Mouse (Mus musculus): Measurements from ENCODE around the gene Ppp1r27. TPM values are rescaled to one million over a fixed set of nuclear protein-coding genes. Genes with fewer than 3 reads are reported as not detected.

Gene Ppp1r27
- polyA plus RNA-seq, 1 experiment from 2014 or later: 8.5 TPM

DNA sequence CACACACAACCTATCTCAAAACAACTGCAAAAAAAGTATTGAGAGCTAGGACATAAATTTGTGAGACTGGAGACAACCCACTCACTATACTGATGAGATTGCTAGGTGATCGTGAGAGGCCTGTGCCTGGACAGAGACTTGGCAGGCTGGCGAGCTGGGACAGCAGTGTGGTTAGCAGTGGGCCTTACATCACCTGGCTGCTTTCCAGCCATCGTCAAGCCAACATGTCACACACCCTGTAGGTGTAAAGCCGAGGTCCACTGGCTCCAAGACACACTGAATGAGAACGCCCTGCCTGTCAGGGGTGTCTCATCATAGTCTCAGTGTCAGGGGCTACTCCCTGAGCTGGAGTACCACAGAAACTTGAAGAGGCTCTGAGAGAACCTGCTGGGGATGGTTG, 1.8 kb upstream of the Ppp1r27 start:
- ATAC-seq (replicated peaks; ENCODE audit: extremely low read depth, insufficient read depth, low FRiP score): no peak
- WGBS: 47% methylated on average over 5 of the region's 5 CpGs

DNA sequence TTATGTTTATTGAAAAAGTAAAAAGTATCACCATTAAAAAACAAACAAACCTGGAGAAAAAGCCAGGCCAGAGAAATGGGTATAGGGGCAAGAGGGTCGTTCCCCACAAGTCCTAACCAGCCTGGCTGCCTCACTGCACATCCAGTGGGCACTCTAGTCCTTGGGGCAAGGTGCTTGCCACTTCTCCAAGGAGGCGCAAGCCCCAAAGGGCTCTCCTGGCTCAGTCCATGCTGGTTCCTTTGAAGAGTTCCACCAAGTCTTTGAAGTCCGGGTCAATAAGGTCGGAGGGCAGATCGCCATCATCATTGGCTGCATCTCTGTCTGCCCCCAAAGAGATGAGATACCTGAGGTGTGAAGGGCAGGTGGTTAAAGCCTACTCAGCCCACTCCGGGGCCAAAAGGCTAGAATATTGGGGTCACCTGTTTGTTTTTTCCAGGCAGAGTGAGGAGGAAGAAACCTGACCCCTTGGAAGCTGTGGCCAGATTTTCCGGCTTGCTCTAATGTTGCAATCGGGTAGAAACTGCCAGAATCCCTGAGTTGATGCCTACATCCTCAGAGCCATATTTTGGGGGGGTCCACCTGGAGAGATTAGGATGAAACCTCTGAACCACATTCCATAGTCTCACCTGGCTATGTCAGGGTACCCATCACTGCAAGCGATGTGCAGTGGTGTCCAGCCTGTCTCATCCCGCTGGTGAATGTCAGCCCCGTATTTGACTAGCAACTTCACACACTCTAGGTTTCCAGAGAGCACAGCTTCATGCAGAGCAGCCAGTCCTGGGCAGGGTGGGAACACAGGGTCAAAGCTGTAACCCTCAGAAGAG, 734 bp downstream of the Ppp1r27 start:
- Histone ChIP-seq H3K4me1 (ENCODE audit: control insufficient read depth, insufficient read depth, low read length) (peaks cover 26% of the 10 kb centered on the region), H3K9ac (ENCODE audit: low read length) (peak overlapping the region; percentile 86), H3K9me3 (replicated peaks; ENCODE audit: control insufficient read depth, low read length) (no peaks in the 10 kb centered on the region), H3K27ac (ENCODE audit: low read length) (peak overlapping the region; percentile 69), H3K4me2 (ENCODE audit: low read depth, low read length) (peak overlapping the region; percentile 84), H3K4me3 (ENCODE audit: low read length) (peak overlapping the region; percentile 68), H3K36me3 (ENCODE audit: control insufficient read depth, insufficient read depth) (no peaks in the 10 kb centered on the region), H3K27me3 (ENCODE audit: control insufficient read depth, insufficient read depth, low read length) (no peaks in the 10 kb centered on the region)
- ATAC-seq (replicated peaks; ENCODE audit: extremely low read depth, insufficient read depth, low FRiP score): no peak
- 69% methylated on average over 11 of the region's 11 CpGs for WGBS

More for the DNA sequence above, 1.8 kb upstream of the Ppp1r27 start:
- no peaks in the 10 kb centered on the region for H3K27me3 ChIP-seq (ENCODE audit: control insufficient read depth, insufficient read depth, low read length)
- peaks cover 21% of the 10 kb centered on the region for H3K4me1 ChIP-seq (ENCODE audit: control insufficient read depth, insufficient read depth, low read length)
- no peaks in the 10 kb centered on the region for H3K9me3 ChIP-seq (replicated peaks; ENCODE audit: control insufficient read depth, low read length)
- no peak overlapping the region for H3K4me3 ChIP-seq (ENCODE audit: low read length)
- no peaks in the 10 kb centered on the region for H3K36me3 ChIP-seq (ENCODE audit: control insufficient read depth, insufficient read depth)
- no peak overlapping the region for H3K4me2 ChIP-seq (ENCODE audit: low read depth, low read length)
- no peak overlapping the region for H3K27ac ChIP-seq (ENCODE audit: low read length)
- H3K9ac ChIP-seq (ENCODE audit: low read length): no peak overlapping the region

DNA sequence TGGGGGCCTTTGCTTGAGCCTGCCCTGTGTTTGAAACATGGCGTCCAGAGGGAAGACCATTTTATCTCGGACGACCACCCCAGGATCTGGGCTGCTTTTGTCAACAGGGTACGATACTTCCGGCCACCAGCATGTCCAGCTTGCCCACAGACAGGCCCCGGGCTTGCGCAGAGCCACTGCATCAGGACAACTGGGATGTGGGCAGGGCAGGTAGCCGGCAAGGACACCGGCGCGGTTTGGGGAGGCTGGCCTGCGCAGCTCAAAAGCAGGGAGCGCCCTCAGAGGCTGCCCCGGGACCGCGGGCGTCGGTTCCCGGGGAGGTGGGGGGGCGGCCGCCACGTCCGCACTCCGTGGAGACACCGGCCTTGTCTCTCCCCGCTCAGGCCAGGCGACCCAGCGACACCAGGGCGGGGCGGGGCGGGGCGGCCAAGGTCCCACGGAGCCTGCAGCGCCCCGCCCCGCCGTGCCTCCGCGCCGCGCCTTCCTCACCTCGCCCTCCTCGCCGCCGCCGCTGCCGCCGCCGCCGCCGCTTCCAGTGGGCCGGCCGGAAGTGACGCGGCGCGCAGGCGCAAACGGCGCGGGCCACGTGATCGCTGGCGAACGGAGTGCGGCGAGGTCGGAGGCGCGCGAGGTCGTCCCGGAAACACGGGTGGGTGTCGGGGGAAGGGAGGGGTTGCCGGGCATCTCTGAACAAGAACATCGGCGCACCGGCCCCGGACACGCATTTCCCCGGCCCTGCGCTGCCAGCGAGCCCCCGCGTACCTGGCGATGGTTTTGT, 1.6 kb downstream of the Ppp1r27 start, which contains the start of gene Mcrip1:
Gene Mcrip1 (minus strand): TSS at position 560 of the 778 bp plus-strand sequence.
- Histone ChIP-seq H3K36me3 (ENCODE audit: control insufficient read depth, insufficient read depth) (peaks cover 4% of the 10 kb centered on the region), H3K9ac (ENCODE audit: low read length) (peak within 1 kb of the TSS; percentile 86), H3K27ac (ENCODE audit: low read length) (peak within 1 kb of the TSS; percentile 87), H3K4me1 (ENCODE audit: control insufficient read depth, insufficient read depth, low read length) (peaks cover 20% of the 10 kb centered on the region), H3K4me2 (ENCODE audit: low read depth, low read length) (peak within 1 kb of the TSS; percentile 84), H3K27me3 (ENCODE audit: control insufficient read depth, insufficient read depth, low read length) (no peaks in the 10 kb centered on the region), H3K9me3 (replicated peaks; ENCODE audit: control insufficient read depth, low read length) (no peaks in the 10 kb centered on the region), H3K4me3 (ENCODE audit: low read length) (peak within 1 kb of the TSS; percentile 68)
- under 1% methylated on average over 76 of the region's 87 CpGs for WGBS
- ATAC-seq (replicated peaks; ENCODE audit: extremely low read depth, insufficient read depth, low FRiP score): peak; percentile 89

DNA sequence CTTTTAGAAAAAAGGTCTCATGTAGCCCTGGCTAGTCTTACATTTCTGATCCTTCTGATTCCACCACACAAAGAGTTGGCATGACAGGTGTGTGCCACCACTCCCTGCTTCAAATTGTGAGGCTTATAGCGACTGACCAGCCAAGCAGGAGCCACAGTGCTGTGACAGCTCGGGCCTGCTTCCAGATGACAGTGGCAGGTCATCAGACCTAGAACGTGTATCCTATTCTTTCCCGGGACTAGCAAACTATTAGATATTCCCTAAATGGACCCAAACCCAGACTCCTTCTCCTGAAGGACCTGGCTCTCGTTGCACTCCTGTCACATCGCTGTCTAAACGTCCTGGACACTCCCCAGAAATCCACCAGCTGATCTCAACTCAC, 2.2 kb downstream of the Ppp1r27 start:
- WGBS: 14% methylated on average over 7 of the region's 7 CpGs
- H3K4me1 ChIP-seq (ENCODE audit: control insufficient read depth, insufficient read depth, low read length): peaks cover 20% of the 10 kb centered on the region
- H3K4me3 ChIP-seq (ENCODE audit: low read length): peak overlapping the region; percentile 68
- H3K27me3 ChIP-seq (ENCODE audit: control insufficient read depth, insufficient read depth, low read length): no peaks in the 10 kb centered on the region
- H3K4me2 ChIP-seq (ENCODE audit: low read depth, low read length): peak overlapping the region; percentile 84
- no peaks in the 10 kb centered on the region for H3K9me3 ChIP-seq (replicated peaks; ENCODE audit: control insufficient read depth, low read length)
- H3K27ac ChIP-seq (ENCODE audit: low read length): peak overlapping the region; percentile 87
- no peak for ATAC-seq (replicated peaks; ENCODE audit: extremely low read depth, insufficient read depth, low FRiP score)
- H3K36me3 ChIP-seq (ENCODE audit: control insufficient read depth, insufficient read depth): peaks cover 8% of the 10 kb centered on the region
- peak overlapping the region; percentile 86 for H3K9ac ChIP-seq (ENCODE audit: low read length)

DNA sequence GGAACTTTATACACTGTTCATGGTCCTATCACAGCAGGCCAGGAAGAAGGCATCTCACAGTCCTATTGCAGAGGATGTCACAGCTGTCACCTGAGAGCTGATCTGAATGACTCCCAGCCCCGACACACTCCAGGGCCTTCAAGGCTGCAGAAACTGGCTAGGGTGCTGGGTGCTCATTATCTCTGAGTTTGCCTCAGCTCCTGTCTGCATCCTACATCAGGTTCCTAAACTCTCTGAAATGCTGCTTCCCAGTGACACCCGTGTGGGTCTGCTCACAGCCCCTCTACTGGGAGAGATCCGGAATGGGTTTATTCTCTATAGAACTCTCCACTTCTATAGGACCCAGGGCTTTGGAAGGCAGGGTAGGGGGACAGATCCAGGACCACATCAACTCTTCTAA, 2.7 kb downstream of the Ppp1r27 start:
- Histone ChIP-seq H3K4me1 (ENCODE audit: control insufficient read depth, insufficient read depth, low read length) (peaks cover 20% of the 10 kb centered on the region), H3K4me2 (ENCODE audit: low read depth, low read length) (peak overlapping the region; percentile 84), H3K4me3 (ENCODE audit: low read length) (peak overlapping the region; percentile 68), H3K27ac (ENCODE audit: low read length) (no peak overlapping the region), H3K27me3 (ENCODE audit: control insufficient read depth, insufficient read depth, low read length) (no peaks in the 10 kb centered on the region), H3K9me3 (replicated peaks; ENCODE audit: control insufficient read depth, low read length) (no peaks in the 10 kb centered on the region), H3K36me3 (ENCODE audit: control insufficient read depth, insufficient read depth) (peaks cover 11% of the 10 kb centered on the region), H3K9ac (ENCODE audit: low read length) (peak overlapping the region; percentile 86)
- WGBS: 73% methylated on average over 3 of the region's 3 CpGs
- no peak for ATAC-seq (replicated peaks; ENCODE audit: extremely low read depth, insufficient read depth, low FRiP score)

DNA sequence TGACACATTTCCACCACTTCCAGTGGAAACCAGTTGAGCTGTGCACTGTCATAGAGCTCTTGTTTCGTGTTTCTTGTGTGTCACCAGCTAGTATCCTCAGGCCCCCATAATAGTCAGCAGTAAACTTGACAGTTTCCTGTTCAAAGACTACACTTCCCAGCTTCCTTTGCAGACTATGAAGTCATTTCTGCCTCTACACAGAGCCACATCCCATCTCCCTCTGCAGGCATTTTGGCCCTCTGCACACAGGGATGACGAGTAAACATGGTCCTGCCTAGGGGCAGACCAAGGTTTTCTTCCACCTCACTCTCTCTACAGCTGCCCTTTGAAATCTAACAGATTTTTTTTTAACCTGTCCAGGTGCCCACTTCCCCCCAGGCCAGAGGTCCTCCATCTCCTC, 3.5 kb downstream of the Ppp1r27 start:
- H3K4me1 ChIP-seq (ENCODE audit: control insufficient read depth, insufficient read depth, low read length): peaks cover 22% of the 10 kb centered on the region
- H3K27me3 ChIP-seq (ENCODE audit: control insufficient read depth, insufficient read depth, low read length): no peaks in the 10 kb centered on the region
- ATAC-seq (replicated peaks; ENCODE audit: extremely low read depth, insufficient read depth, low FRiP score): no peak
- no peaks in the 10 kb centered on the region for H3K9me3 ChIP-seq (replicated peaks; ENCODE audit: control insufficient read depth, low read length)
- H3K36me3 ChIP-seq (ENCODE audit: control insufficient read depth, insufficient read depth): peaks cover 18% of the 10 kb centered on the region
- H3K4me2 ChIP-seq (ENCODE audit: low read depth, low read length): 0 out of 2 replicates have a peak overlapping the region, but pooled peaks have one; percentile 2
- H3K27ac ChIP-seq (ENCODE audit: low read length): no peak overlapping the region
- H3K9ac ChIP-seq (ENCODE audit: low read length): 0 out of 2 replicates have a peak overlapping the region, but pooled peaks have one; percentile 7
- WGBS: 57% methylated on average over 2 of the region's 2 CpGs
- H3K4me3 ChIP-seq (ENCODE audit: low read length): no peak overlapping the region

DNA sequence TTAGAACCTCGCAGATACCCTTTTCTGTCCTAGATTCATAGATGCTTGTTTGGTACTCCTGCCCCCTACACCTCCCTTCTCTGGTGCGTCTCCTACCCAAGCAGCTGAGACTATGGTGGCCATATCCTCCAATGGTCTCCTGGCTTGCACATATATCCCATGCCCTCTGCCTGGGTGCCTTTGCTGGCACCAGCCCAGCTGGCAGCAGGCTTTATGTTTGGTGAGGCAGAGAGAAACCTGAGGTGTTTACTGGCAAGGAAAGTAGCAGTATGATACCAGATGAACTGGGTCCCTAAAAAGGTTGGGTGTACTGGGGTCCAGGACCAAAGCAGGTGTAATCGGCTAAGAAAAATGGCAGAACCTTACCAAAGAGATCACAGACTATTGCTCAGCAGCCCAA, 5.0 kb downstream of the Ppp1r27 start:
- no peak overlapping the region for H3K27ac ChIP-seq (ENCODE audit: low read length)
- no peak for ATAC-seq (replicated peaks; ENCODE audit: extremely low read depth, insufficient read depth, low FRiP score)
- WGBS: 95% methylated on average over 3 of the region's 3 CpGs

DNA sequence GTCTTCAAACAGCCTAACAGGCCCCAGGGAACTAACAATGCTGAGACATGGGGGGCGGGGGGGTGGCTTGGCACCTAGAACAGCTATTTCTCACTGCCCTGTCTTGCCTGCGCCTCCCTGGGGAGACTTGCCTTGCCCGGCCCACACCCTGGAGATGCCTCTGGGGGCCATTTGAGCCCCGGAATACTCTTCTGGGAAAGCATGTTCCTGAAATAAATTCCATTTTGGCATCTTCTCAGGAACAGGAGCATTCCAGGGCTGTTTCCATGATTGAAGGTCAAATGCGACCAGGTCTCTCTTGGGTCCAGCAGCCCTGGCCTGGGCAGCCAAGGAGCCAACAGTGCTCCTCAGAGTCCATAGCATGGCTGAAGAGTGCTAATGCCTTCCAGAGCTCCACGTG, 8.6 kb downstream of the Ppp1r27 start:
- Histone ChIP-seq H3K27me3 (ENCODE audit: control insufficient read depth, insufficient read depth, low read length) (no peaks in the 10 kb centered on the region), H3K27ac (ENCODE audit: low read length) (no peak overlapping the region), H3K4me2 (ENCODE audit: low read depth, low read length) (no peak overlapping the region), H3K4me3 (ENCODE audit: low read length) (no peak overlapping the region), H3K9ac (ENCODE audit: low read length) (no peak overlapping the region), H3K4me1 (ENCODE audit: control insufficient read depth, insufficient read depth, low read length) (peaks cover 28% of the 10 kb centered on the region), H3K36me3 (ENCODE audit: control insufficient read depth, insufficient read depth) (peaks cover 18% of the 10 kb centered on the region), H3K9me3 (replicated peaks; ENCODE audit: control insufficient read depth, low read length) (no peaks in the 10 kb centered on the region)
- 76% methylated on average over 6 of the region's 6 CpGs for WGBS
- ATAC-seq (replicated peaks; ENCODE audit: extremely low read depth, insufficient read depth, low FRiP score): no peak

More for the DNA sequence above, 5.0 kb downstream of the Ppp1r27 start:
- no peak overlapping the region for H3K9ac ChIP-seq (ENCODE audit: low read length)
- no peak overlapping the region for H3K4me2 ChIP-seq (ENCODE audit: low read depth, low read length)
- no peaks in the 10 kb centered on the region for H3K27me3 ChIP-seq (ENCODE audit: control insufficient read depth, insufficient read depth, low read length)
- no peaks in the 10 kb centered on the region for H3K9me3 ChIP-seq (replicated peaks; ENCODE audit: control insufficient read depth, low read length)
- H3K4me1 ChIP-seq (ENCODE audit: control insufficient read depth, insufficient read depth, low read length): peaks cover 26% of the 10 kb centered on the region
- no peak overlapping the region for H3K4me3 ChIP-seq (ENCODE audit: low read length)
- peaks cover 18% of the 10 kb centered on the region for H3K36me3 ChIP-seq (ENCODE audit: control insufficient read depth, insufficient read depth)

DNA sequence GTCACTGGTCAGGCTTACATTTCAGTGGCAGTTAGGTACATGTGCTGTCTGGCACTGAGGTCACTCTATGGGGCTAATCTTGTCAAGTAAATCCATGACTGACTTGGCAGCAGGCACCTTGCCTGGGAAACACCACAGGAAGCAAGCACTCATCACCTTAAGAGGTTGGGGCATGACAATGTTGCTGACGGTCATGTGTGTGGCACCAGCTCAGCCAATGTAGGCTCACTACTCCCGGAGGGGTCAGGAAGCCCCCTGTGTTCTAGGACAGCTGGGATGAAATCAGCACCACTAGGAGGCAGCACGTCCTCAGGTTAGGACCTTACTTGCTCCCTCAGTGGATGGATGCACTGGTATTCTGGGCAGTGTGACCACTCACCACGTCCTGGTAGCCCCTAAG, 9.0 kb downstream of the Ppp1r27 start:
- H3K9me3 ChIP-seq (replicated peaks; ENCODE audit: control insufficient read depth, low read length): no peaks in the 10 kb centered on the region
- H3K36me3 ChIP-seq (ENCODE audit: control insufficient read depth, insufficient read depth): peaks cover 18% of the 10 kb centered on the region
- no peak overlapping the region for H3K9ac ChIP-seq (ENCODE audit: low read length)
- WGBS: 23% methylated on average over 4 of the region's 4 CpGs
- peaks cover 26% of the 10 kb centered on the region for H3K4me1 ChIP-seq (ENCODE audit: control insufficient read depth, insufficient read depth, low read length)
- peak; percentile 10; the same call in 1 of the 2 replicates for ATAC-seq (replicated peaks; ENCODE audit: extremely low read depth, insufficient read depth, low FRiP score)
- H3K27me3 ChIP-seq (ENCODE audit: control insufficient read depth, insufficient read depth, low read length): no peaks in the 10 kb centered on the region
- no peak overlapping the region for H3K27ac ChIP-seq (ENCODE audit: low read length)
- H3K4me2 ChIP-seq (ENCODE audit: low read depth, low read length): no peak overlapping the region
- H3K4me3 ChIP-seq (ENCODE audit: low read length): no peak overlapping the region
